ENCODE assay signal across 10 mouse cellular contexts in genomic region chr19:46901323-46901722, GRCm38 (mm10).
DNase-seq lines count a peak whose midpoint lies in the region; ATAC-seq and TF ChIP-seq lines count a peak whose summit lies in the region.
"Had no signal": no experiment of that assay in that cellular context is flagged by ENCODE, and none has a peak within 500 bp of the region (broad histone marks: within the 10 kb centered on the region; RNA-seq: fewer than 3 reads in every experiment).

No protein-coding gene starts in this region.

- WGBS in lung, postnatal 0 days = 60% methylated on average over 5 of the region's 5 CpGs
- WGBS in forebrain, embryonic 13.5 days = 91% methylated on average over 5 of the region's 5 CpGs

- no peaks in the 10 kb centered on the region for H3K4me1 ChIP-seq in lung, postnatal 0 days (ENCODE audit: insufficient read depth, low read depth, low read length)
- no peaks in the 10 kb centered on the region for H3K4me1 ChIP-seq in forebrain, embryonic 13.5 days
- H3K4me1 ChIP-seq: hindbrain, embryonic 15.5 days had no signal

- ATAC-seq in lung, postnatal 0 days = peak; percentile 79
- no peak for ATAC-seq in forebrain, embryonic 13.5 days

- H3K27ac ChIP-seq in lung, postnatal 0 days (ENCODE audit: low read length) = no peak overlapping the region
- no peak overlapping the region for H3K27ac ChIP-seq in forebrain, embryonic 13.5 days
- H3K27ac ChIP-seq: hindbrain, embryonic 15.5 days had no signal

- no peaks in the 10 kb centered on the region for H3K9me3 ChIP-seq in lung, postnatal 0 days (ENCODE audit: low read length)
- H3K9me3 ChIP-seq in forebrain, embryonic 13.5 days (replicated peaks) = no peaks in the 10 kb centered on the region
- H3K9me3 ChIP-seq: hindbrain, embryonic 15.5 days had no signal

- no peak overlapping the region for H3K4me3 ChIP-seq in lung, postnatal 0 days (ENCODE audit: low read depth, low read length)
- H3K4me3 ChIP-seq in forebrain, embryonic 13.5 days = no peak overlapping the region
- H3K4me3 ChIP-seq: hindbrain, embryonic 15.5 days had no signal

- H3K36me3 ChIP-seq in lung, postnatal 0 days (ENCODE audit: insufficient read depth, low read length) = peaks cover 12% of the 10 kb centered on the region
- H3K36me3 ChIP-seq in forebrain, embryonic 13.5 days (ENCODE audit: poor library complexity, severe bottlenecking) = peaks cover 16% of the 10 kb centered on the region

- peak; percentile 69 to 75 for DNase-seq in lung, adult 18-20 months
- DNase-seq in lung, postnatal 10 days = no peak
- peak; percentile 53 for DNase-seq in c-Kit-positive CD71-negative TER-119-negative erythroid progenitor cells, embryonic 14.5 days (ENCODE audit: low read depth)
- DNase-seq in lung, postnatal 0 days (ENCODE audit: low spot score) = peak; percentile 76
- DNase-seq in right cerebral cortex, adult 2 months (ENCODE audit: low spot score in 2 of 2) = no peak
- DNase-seq in yolk sac, embryonic 10.5 days (ENCODE audit: low spot score) = no peak
- DNase-seq: cerebellum, postnatal 25 days; right cerebral cortex, adult 18-20 months had no signal

- H3K9ac ChIP-seq in lung, postnatal 0 days (replicated peaks; ENCODE audit: low read depth) = no peak overlapping the region
- H3K9ac ChIP-seq in forebrain, embryonic 13.5 days = no peak overlapping the region
- H3K9ac ChIP-seq: hindbrain, embryonic 15.5 days had no signal

- no peak for TF ChIP-seq CTCF in lung, postnatal 0 days (IDR thresholded peaks at IDR 0.05)

- H3K27me3 ChIP-seq in lung, postnatal 0 days (replicated peaks; ENCODE audit: insufficient read depth, low read length) = no peaks in the 10 kb centered on the region
- H3K27me3 ChIP-seq in forebrain, embryonic 13.5 days = no peaks in the 10 kb centered on the region
- H3K27me3 ChIP-seq: hindbrain, embryonic 15.5 days had no signal

- no peak overlapping the region for H3K4me2 ChIP-seq in lung, postnatal 0 days (replicated peaks; ENCODE audit: low read depth, low read length)
- H3K4me2 ChIP-seq in forebrain, embryonic 13.5 days = no peak overlapping the region
- H3K4me2 ChIP-seq: hindbrain, embryonic 15.5 days had no signal

- peak; percentile 75 for TF ChIP-seq EP300 in lung, postnatal 0 days (IDR thresholded peaks at IDR 0.05)

Comparison
In these comparisons a context has a peak if more than half of its experiments do, and no peak if none do; other contexts are left out.
1. DNase-seq: peak in lung, adult 18-20 months (2 of 2), c-Kit-positive CD71-negative TER-119-negative erythroid progenitor cells, embryonic 14.5 days (single experiment) and lung, postnatal 0 days (single experiment); none in lung, postnatal 10 days (single experiment), right cerebral cortex, adult 2 months (0 of 2) and yolk sac, embryonic 10.5 days (single experiment).